Mouse (Mus musculus): ENCODE results near the gene Cybrd1. TPM values are rescaled to one million over a fixed set of nuclear protein-coding genes. Genes with fewer than 3 reads are reported as not detected.
A peak's percentile ranks its signal among the peaks of the same experiment; 100 is the strongest.

Cybrd1 gene
- 0.19 TPM in 1 of 3 replicates, not detected in the others for total RNA-seq (2017)

- no peak for ATAC-seq (replicated peaks; ENCODE audit: insufficient number of reproducible peaks, low FRiP score, low TSS enrichment, poor library complexity, severe bottlenecking)
Measured at GRCm38 (mm10) chr2:71117797-71118708, at the start of gene Cybrd1. Gene Cybrd1 (plus strand): TSS chr2:71117923.

DNA sequence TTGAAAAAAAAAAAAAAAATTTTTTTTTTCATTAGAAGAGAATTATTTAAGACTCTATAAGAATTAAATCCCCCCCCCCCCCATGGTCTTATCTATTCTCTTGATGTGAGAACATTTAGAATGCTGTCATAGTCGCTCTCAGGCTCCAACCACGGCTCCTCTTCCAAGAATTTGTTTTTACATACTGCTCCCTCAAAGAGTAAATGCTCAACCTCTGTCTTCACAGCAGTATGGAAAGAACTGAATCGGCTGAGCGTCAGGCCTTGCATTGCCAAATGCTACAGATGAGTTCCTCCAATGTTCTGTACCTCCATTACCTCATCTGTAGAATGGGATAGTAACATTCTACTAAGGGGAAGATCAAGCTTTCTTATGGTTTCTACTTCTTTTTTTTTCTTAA is 46.1 kb upstream of the Cybrd1 start:
- no peak for ATAC-seq (replicated peaks; ENCODE audit: insufficient number of reproducible peaks, low FRiP score, low TSS enrichment, poor library complexity, severe bottlenecking)

DNA sequence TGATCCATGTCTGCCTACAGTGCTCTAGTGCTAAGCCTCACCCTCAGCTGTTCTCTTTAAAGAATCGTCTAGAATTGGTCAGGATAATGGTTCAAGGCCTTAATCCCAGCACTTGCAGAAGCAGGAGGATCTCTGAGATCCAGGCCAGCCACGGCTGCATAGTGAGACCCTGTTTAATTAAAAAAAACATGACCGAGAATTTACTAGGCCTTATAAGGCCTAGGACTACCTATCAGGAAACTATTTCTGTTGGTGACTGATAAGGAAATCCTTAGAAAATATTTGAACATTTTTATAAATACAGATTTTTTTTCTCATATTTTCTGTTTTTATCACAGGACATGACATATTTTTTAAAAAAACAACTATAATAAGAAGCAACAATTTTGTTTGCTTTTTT is 44.4 kb upstream of the Cybrd1 start:
- no peak for ATAC-seq (replicated peaks; ENCODE audit: insufficient number of reproducible peaks, low FRiP score, low TSS enrichment, poor library complexity, severe bottlenecking)

GRCm38 (mm10) chr2:71073828-71074227 is 43.9 kb upstream of the Cybrd1 start:
- ATAC-seq (replicated peaks; ENCODE audit: insufficient number of reproducible peaks, low FRiP score, low TSS enrichment, poor library complexity, severe bottlenecking) = no peak

DNA sequence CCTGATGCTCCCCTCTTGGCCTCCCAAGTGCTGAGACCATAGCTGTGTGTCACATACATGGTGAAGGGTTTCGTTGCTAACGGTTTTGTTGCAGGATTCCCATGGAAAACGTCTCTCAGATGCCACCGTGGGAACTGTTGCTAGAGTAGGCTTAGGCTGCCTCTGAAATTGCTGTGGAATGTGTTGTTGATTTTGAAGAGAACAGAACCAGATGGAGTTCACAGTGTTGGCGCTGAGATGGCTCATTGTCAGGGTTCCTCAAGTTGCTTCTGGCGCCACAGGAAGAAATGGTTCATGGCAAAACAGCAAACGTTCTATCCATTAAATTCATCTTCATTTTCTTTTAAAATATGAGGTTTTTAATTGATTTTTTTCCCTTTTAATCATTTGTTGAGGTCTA is 35.3 kb upstream of the Cybrd1 start:
- no peak for ATAC-seq (replicated peaks; ENCODE audit: insufficient number of reproducible peaks, low FRiP score, low TSS enrichment, poor library complexity, severe bottlenecking)

DNA sequence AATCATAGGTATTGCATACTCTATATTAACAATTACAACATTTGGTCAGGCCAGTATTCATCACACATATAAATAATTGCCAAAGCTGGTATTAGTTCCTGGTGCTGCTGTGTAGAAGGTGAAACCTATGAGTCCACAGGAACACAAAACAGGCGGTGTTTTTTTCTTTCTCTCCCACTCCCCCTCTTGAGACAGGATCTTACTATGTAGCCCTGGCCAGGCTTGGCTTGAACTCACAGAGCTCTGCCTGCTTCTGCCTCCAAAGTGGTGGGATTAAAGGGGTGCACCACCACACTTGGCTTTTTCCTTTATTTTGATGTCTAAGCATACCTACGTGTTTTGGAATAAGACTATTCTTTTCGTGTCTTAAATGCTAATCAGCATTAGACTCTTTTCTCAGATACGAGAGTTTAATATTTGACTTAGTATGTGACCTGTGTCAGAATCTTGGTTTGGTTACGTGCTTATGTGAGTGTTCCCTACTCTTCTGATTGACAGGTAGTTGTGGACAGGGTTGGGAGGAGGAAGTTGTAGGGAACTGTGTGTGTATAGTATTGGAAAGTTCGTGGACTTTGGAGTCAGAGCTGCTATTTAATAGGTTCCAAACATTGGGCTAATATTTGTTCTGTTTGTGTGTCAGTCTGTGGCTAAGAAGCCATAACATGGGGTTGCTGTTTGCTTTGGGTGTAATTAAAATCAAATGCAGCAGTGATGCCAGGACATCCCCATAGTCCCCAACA is 34.1 kb upstream of the Cybrd1 start:
- ATAC-seq (replicated peaks; ENCODE audit: insufficient number of reproducible peaks, low FRiP score, low TSS enrichment, poor library complexity, severe bottlenecking) = no peak

GRCm38 (mm10) chr2:71089766-71090165 is 28.0 kb upstream of the Cybrd1 start:
- ATAC-seq (replicated peaks; ENCODE audit: insufficient number of reproducible peaks, low FRiP score, low TSS enrichment, poor library complexity, severe bottlenecking) = no peak

- no peak for ATAC-seq (replicated peaks; ENCODE audit: insufficient number of reproducible peaks, low FRiP score, low TSS enrichment, poor library complexity, severe bottlenecking)
Measured at GRCm38 (mm10) chr2:71090660-71091445, 26.9 kb upstream of the Cybrd1 start.

DNA sequence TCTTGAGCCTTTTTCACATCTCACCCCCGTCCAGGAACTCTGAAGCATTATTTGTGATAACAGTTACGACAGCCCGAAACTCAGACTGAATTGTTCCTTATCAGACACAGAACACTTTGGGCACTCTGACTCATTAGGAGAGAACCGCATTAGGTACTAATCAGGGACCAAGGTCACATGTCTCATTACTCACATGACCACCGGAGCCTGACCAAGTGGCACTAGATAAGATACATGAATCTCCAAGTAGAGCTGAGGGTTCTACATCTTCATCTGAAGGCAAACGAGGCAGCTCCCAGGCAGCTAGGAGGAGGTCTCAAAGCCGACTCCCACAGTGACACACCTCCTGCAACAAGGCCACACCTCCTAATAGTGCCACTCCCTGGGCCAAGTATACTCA is 21.6 kb upstream of the Cybrd1 start:
- no peak for ATAC-seq (replicated peaks; ENCODE audit: insufficient number of reproducible peaks, low FRiP score, low TSS enrichment, poor library complexity, severe bottlenecking)

DNA sequence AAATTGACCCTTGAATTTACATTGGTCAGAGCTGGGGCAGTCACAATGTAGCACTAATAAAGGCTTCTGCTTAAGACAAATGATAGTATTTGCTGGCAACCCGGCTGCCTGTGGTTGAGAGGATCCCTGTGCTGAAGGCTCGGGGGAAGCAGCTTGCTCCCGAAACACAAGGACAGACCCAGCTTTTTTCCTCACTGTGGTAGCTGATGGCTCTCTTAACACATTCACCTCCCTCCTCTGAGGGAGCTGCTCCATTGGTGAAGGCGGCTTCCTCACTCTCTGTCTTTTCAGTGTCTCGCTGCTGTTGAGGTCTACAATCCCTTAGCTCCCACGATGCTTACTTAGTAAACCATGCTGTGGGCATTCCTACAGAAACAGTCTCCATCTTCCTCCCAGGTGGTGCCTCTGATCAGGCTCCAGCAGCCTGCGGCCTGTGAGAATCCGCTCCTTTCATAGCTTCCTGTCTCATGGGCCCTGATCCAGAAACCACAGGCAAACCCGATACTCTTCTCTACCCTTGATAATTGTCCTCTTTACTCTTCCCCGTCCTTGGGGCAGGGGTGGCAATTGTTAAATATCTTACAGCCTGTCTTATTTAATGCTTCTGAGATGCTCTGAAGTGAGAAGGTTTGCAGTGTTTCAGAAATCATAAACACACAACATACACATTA is 15.0 kb upstream of the Cybrd1 start:
- ATAC-seq (replicated peaks; ENCODE audit: insufficient number of reproducible peaks, low FRiP score, low TSS enrichment, poor library complexity, severe bottlenecking) = no peak

GRCm38 (mm10) chr2:71103292-71103680 is 14.4 kb upstream of the Cybrd1 start:
- peak; percentile 49; the same call in 1 of the 2 replicates for ATAC-seq (replicated peaks; ENCODE audit: insufficient number of reproducible peaks, low FRiP score, low TSS enrichment, poor library complexity, severe bottlenecking)

GRCm38 (mm10) chr2:71104696-71105095 is 13.0 kb upstream of the Cybrd1 start:
- no peak for ATAC-seq (replicated peaks; ENCODE audit: insufficient number of reproducible peaks, low FRiP score, low TSS enrichment, poor library complexity, severe bottlenecking)

DNA sequence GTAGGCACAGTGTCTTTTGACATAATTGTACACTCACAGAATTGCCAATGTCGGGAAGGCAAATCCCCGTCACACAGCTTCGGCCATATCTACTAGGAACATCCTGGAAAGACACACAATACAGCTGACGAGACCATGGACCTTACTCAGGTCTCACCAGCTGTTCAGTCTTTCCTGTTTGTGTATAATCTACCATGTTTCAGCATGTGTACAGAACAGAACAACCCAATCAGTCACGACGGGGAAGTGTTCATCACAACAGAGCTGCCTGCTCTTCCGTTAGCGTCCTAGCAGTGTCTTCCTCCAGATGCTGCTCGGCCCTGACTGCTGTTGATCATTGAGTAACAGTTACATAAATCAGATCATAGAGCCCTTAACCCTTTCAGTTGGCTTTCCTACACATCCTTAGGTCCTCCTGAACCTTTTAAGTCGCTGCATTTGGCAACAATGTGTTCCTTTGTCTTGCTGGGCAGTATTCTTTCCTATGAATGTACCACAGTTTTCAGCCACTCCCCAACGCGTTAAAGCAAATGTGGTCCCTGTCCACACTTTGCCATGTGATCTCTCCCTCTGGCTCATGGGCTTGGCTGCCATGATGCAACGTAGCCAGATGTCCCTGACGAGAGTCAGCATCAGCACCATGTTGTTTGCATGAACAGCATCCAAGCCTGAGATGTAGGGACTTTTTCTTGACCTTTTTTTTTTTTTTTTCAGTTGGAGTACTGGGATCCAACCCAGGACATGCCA is 12.1 kb upstream of the Cybrd1 start:
- ATAC-seq (replicated peaks; ENCODE audit: insufficient number of reproducible peaks, low FRiP score, low TSS enrichment, poor library complexity, severe bottlenecking) = no peak

DNA sequence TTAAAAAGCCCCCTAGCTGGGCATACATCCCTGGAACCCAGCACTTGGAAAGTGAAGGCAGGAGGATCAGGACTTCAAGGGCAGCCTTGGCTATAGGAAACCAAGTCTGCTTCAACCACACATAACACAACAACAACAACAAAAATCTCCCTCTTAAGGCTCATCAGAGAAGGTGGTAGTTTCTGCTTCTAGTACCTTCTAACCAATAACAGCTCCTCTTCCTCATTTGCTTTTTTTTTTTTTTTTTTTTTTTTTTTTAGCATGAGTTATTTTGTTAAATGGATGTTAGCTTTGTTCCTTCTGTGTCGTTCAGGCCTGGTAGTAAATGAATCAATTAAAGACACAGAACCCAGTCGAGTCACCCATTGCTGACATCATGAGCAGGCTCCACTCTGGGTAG is 10.5 kb upstream of the Cybrd1 start:
- no peak for ATAC-seq (replicated peaks; ENCODE audit: insufficient number of reproducible peaks, low FRiP score, low TSS enrichment, poor library complexity, severe bottlenecking)

DNA sequence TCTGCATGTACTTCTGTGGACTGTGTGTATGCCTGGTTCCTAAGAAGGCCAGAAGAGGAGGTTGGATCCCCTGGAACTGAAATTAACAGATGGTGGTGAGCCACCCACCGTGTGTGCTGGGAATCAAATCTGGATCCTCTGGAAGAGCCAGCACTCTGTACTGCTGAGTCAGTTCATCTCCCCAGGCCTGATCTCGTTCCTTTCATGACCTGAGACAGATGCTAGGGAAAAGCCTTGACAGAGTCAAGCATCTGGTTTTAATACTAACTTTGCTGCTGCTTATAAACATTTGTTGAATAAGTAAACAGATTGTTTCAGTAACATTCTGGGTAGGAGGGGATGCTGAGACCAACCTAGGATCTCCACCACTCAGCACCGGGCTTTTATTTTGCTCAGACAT is 9.2 kb upstream of the Cybrd1 start:
- ATAC-seq (replicated peaks; ENCODE audit: insufficient number of reproducible peaks, low FRiP score, low TSS enrichment, poor library complexity, severe bottlenecking) = no peak

- no peak for ATAC-seq (replicated peaks; ENCODE audit: insufficient number of reproducible peaks, low FRiP score, low TSS enrichment, poor library complexity, severe bottlenecking)
Measured at GRCm38 (mm10) chr2:71113489-71114171, 4.1 kb upstream of the Cybrd1 start.

DNA sequence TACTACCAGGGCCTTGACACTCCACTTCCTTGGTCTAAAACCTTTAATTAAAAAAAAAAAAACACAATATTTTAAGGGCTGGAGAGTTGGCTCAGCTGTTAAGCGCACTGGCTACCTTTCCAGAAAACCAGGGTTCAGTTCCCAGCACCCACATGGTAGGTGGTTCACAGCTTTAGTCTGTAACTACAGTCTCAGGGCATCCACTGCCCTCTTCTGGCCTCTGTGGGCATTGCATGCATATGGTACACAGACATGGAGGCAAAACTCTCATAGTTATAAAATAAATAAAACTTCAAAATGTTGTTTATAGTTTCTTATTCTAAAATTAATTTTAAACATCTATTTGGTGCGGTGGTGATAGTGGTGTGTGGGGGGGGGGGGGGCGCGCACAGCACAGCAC is 1.6 kb upstream of the Cybrd1 start:
- ATAC-seq (replicated peaks; ENCODE audit: insufficient number of reproducible peaks, low FRiP score, low TSS enrichment, poor library complexity, severe bottlenecking) = no peak

DNA sequence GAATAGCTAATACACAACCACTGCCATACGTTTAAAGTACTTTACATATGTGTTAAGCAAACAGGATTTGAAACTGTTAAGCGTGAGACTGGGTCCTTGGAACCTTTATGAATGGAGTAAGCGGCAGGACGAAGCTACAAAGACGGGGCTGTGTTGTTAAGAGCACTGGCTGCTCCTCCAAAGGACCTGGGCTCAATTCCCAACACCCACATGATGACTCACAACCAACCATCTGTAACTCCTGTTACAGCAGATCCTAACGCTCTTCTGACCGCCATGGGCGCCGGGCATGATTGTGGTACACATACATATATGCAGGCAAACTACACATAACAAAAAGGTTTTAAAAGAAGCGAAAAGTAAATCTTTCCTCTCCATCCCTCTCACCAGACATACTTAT is 3.1 kb downstream of the Cybrd1 start:
- ATAC-seq (replicated peaks; ENCODE audit: insufficient number of reproducible peaks, low FRiP score, low TSS enrichment, poor library complexity, severe bottlenecking) = no peak

Data from monocyte, adult 5-6 weeks (primary cell).